Mouse (Mus musculus) hindbrain, embryonic 12.5 days (tissue): Measurements from ENCODE around the gene Rims3. TPM values are rescaled to one million over a fixed set of nuclear protein-coding genes. Genes with fewer than 3 reads are reported as not detected.
A peak's percentile ranks its signal among the peaks of the same experiment; 100 is the strongest.

Source experiments
- ATAC-seq: fragments of 200-750 bp; cut with Nextera tagmentation; 2 replicates; pipeline ENCODE4 v1.8.0; 2017; ENCODE audit warnings: moderate TSS enrichment; ENCODE audit not compliant: low FRiP score
- H3K27ac ChIP-seq: fragments of 300-500 bp; sonication (generic); 2 replicates; pipeline ENCODE4 v1.5.1; 2016; ENCODE audit warnings: mild to moderate bottlenecking
- H3K27me3 ChIP-seq: fragments of 300-500 bp; sonication (generic); 2 replicates; pipeline ENCODE4 v1.6.1; 2016; ENCODE audit warnings: mild to moderate bottlenecking
- H3K36me3 ChIP-seq: fragments of 300-500 bp; sonication (generic); 2 replicates; pipeline ENCODE4 v1.6.1; 2016; ENCODE audit warnings: mild to moderate bottlenecking
- H3K4me1 ChIP-seq: fragments of 300-500 bp; sonication (generic); 2 replicates; pipeline ENCODE4 v1.6.1; 2016
- H3K4me2 ChIP-seq: fragments of 300-500 bp; sonication (generic); replicated peaks from 2 replicates; pipeline ENCODE4 v1.6.1; 2016; ENCODE audit warnings: mild to moderate bottlenecking
- H3K4me3 ChIP-seq: fragments of 300-500 bp; sonication (generic); 2 replicates; pipeline ENCODE4 v1.5.1; 2016; ENCODE audit warnings: mild to moderate bottlenecking
- H3K9ac ChIP-seq: fragments of 300-500 bp; sonication (generic); 2 replicates; pipeline ENCODE4 v1.6.1; 2016; ENCODE audit warnings: mild to moderate bottlenecking, moderate library complexity
- H3K9me3 ChIP-seq: fragments of 300-500 bp; sonication (generic); replicated peaks from 2 replicates; pipeline ENCODE4 v1.6.1; 2016; ENCODE audit warnings: mild to moderate bottlenecking
- WGBS: fragments of 180-500 bp; shearing (Covaris S2); methylation state at CpG from one replicate; pipeline ENCODE4 v1.1.7; 2016; 5-methylcytosine and 5-hydroxymethylcytosine counted together
- polyA plus RNA-seq: library from polyadenylated mRNA; unstranded; fragments of >200 nt; fragmentation: Nextera tagmentation; extraction: Ambion mirVana; gene quantifications from 2 replicates; pipeline ENCODE4 v1.2.1, GENCODE M21; 2016

Gene Rims3
- polyA plus RNA-seq: 8.5 and 9.2 TPM in 2 replicates

DNA sequence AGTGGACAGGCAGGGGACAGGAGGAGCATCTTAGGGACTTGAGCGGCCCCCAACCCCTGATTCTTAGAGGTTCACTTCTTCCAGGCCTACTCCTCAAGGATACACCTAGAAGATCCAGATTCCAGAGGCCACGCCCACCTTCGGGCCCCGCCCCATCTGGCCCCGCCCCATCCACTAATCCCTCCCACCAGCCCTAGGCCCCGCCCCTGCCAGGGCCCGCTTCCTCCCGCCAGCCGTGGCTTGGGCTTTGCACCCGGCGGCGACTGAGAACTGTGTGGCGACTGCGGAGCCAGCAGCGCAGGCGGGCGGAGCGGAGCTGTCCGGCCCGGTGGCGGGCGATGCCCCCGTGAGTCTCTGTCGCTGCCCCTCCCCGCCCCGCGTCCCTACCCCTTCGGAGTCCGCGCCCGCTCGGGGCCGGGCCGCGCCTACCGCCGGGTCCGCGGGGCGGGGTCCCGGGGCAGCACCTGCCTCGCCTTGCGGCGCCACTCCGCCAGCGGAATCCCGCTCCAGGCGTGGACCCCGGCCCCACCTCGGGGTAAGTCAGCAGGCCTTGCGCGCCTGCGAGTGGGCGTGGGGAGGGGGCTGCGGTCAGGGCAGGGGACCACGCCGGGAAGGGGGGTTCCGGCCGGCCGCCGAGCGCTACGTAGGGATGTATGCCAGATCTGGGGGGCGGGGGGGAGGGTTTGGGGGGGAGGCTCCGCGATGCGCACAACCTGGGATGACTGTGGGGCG lies at the start of gene Rims3:
Rims3 (plus strand) TSS at position 229 of the 732 bp plus-strand sequence.
- 1% methylated on average over 66 of the region's 68 CpGs for WGBS
- peak; percentile 71 for ATAC-seq
- no peak within 1 kb of the TSS for H3K27ac ChIP-seq

DNA sequence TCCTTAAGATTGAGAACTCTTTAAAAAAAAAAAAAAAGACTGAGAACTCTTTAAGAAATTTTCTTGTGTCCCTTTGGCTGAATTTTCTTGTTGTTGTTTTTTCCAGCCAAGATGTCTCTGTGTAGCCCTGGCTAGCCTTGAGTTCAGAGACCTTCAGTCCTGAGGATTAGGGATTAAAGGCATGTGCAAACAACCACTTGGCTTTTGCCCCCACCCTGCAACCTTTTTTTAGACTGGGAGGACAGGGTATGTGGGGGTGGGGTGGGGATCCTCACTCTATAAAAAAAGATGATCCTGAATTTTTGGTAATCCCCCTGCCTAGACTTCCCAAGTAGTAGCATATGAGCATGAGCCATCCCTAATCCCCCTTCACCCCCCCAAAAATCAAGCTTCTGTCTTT lies 48.8 kb upstream of the Rims3 start:
- Histone ChIP-seq H3K36me3 (no peaks in the 10 kb centered on the region), H3K9ac (no peak overlapping the region)

More for the DNA sequence above, at the start of gene Rims3:
- Histone ChIP-seq H3K9me3 (no peaks in the 10 kb centered on the region), H3K36me3 (no peaks in the 10 kb centered on the region), H3K4me3 (peak within 1 kb of the TSS; percentile 51), H3K4me1 (peaks cover 25% of the 10 kb centered on the region), H3K27me3 (peaks cover 37% of the 10 kb centered on the region), H3K9ac (peak within 1 kb of the TSS; percentile 74), H3K4me2 (peak within 1 kb of the TSS; percentile 91)

DNA sequence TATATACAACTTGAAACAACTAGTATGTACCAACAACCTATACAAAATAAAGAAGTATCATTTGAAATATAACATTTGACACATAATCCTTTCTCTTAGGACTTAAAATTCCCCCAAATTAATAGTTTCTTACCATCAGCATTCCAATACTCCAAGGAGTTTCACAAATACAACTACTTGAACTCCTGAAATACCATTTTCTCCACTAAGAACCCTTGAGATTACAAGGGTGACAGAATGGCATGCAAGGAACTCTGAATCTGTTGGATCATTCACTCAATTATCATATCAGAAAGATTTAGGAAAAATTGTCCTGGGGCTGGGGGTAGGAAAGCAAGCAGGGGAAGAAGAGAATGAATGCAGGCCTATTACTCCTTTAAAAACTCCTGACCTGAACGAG lies 40.9 kb upstream of the Rims3 start:
- no peaks in the 10 kb centered on the region for H3K36me3 ChIP-seq
- no peak for ATAC-seq
- H3K27me3 ChIP-seq: no peaks in the 10 kb centered on the region
- peak overlapping the region; percentile 23; the same call in 1 of the 2 replicates for H3K27ac ChIP-seq
- H3K4me2 ChIP-seq: peak overlapping the region; percentile 79
- H3K4me3 ChIP-seq: peak overlapping the region; percentile 53
- H3K4me1 ChIP-seq: peaks cover 30% of the 10 kb centered on the region
- WGBS: 40% methylated on average over 1 of the region's 1 CpGs
- no peaks in the 10 kb centered on the region for H3K9me3 ChIP-seq
- peak overlapping the region; percentile 66 for H3K9ac ChIP-seq

More for the DNA sequence above, 48.8 kb upstream of the Rims3 start:
- no peak overlapping the region for H3K4me2 ChIP-seq
- H3K27ac ChIP-seq: no peak overlapping the region
- H3K9me3 ChIP-seq: no peaks in the 10 kb centered on the region
- H3K4me1 ChIP-seq: peaks cover 2% of the 10 kb centered on the region; the same call in 1 of the 2 replicates
- ATAC-seq: no peak
- H3K27me3 ChIP-seq: no peaks in the 10 kb centered on the region
- H3K4me3 ChIP-seq: no peak overlapping the region

DNA sequence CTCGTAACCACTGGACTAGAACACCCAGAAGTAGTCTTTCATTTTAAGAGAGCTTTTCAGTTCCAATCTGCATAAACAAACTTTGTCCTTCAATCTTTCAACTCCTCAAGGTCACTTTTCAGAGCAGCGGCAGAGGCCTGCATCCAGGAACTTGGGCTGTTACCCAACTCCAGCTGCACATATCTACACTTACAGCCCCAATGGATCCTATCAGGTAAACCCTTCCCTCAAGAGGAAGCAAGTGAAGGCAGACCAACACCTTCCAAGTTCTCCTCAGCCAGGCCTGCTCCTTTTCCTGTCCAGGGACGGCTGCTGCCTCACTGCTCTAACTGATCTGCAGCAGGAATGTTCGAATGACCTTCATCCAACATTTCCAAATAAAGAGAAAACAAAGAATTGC lies 40.4 kb upstream of the Rims3 start:
- Histone ChIP-seq H3K36me3 (no peaks in the 10 kb centered on the region), H3K9me3 (no peaks in the 10 kb centered on the region), H3K4me2 (peak overlapping the region; percentile 79), H3K9ac (peak overlapping the region; percentile 66), H3K27ac (peak overlapping the region; percentile 23), H3K27me3 (no peaks in the 10 kb centered on the region), H3K4me3 (peak overlapping the region; percentile 53), H3K4me1 (peaks cover 30% of the 10 kb centered on the region)
- 52% methylated on average over 4 of the region's 4 CpGs for WGBS
- ATAC-seq: no peak

DNA sequence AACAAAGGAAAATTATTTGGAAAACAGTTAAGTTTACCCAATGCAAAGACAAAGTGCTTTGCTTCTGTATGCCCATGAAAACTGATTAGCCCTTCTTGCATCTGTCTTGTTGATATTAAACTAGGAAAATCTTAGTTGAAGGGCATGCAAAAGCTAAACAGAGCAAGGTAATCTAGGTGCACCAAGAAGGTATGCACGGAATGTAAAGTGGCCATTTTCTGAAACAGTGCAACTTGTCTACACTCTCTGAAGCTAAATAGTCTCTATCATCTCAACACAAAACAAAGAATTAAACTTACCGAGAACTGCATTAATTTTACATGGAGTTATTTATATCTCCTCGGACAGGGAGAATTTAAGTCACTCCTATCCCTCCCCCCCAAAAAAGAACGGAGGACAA lies 39.5 kb upstream of the Rims3 start:
- Histone ChIP-seq H3K27ac (peak overlapping the region; percentile 80), H3K36me3 (no peaks in the 10 kb centered on the region), H3K9me3 (no peaks in the 10 kb centered on the region), H3K27me3 (no peaks in the 10 kb centered on the region), H3K4me3 (peak overlapping the region; percentile 53), H3K4me2 (peak overlapping the region; percentile 79), H3K9ac (peak overlapping the region; percentile 66), H3K4me1 (peaks cover 30% of the 10 kb centered on the region)
- peak; percentile 41 for ATAC-seq
- 23% methylated on average over 4 of the region's 4 CpGs for WGBS

DNA sequence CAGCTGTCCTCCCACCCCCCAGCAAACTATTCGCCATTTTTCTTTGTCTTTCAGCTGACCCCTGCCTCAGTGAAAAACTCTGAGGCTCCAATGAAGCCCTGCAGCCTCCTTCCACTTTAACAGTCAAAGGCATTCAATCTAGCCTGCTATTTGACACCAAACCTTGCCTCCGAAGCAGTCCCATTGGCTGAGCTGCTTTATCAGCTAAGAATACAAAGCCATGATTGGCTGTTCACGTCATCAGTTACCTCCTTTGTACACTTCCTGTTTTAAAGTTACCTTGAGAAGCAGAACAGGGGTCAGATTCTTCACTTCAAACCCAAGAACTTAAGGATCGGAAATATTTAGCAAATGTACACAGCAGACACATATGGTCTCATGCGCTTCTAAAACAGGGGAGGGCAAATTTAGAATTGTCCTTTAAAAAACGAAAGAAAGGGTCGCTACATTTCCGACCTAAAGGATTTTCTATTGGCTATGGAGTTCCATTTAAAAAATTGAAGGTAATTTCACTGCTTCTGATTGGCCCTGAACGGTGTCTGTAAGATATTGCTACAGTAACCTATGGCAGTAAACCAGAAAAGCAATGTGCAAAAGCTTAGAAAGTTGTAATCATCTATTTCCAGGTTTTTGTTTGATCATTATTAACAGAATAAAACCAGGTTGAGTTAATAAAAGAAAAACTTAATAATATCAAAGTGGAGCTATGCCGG lies 38.8 kb upstream of the Rims3 start:
- peak overlapping the region; percentile 66 for H3K9ac ChIP-seq
- H3K27ac ChIP-seq: peak overlapping the region; percentile 80
- H3K4me3 ChIP-seq: peak overlapping the region; percentile 53
- no peaks in the 10 kb centered on the region for H3K9me3 ChIP-seq
- H3K36me3 ChIP-seq: no peaks in the 10 kb centered on the region
- WGBS: 8% methylated on average over 10 of the region's 10 CpGs
- no peaks in the 10 kb centered on the region for H3K27me3 ChIP-seq
- ATAC-seq: peak; percentile 98
- H3K4me2 ChIP-seq: peak overlapping the region; percentile 79
- peaks cover 30% of the 10 kb centered on the region for H3K4me1 ChIP-seq

DNA sequence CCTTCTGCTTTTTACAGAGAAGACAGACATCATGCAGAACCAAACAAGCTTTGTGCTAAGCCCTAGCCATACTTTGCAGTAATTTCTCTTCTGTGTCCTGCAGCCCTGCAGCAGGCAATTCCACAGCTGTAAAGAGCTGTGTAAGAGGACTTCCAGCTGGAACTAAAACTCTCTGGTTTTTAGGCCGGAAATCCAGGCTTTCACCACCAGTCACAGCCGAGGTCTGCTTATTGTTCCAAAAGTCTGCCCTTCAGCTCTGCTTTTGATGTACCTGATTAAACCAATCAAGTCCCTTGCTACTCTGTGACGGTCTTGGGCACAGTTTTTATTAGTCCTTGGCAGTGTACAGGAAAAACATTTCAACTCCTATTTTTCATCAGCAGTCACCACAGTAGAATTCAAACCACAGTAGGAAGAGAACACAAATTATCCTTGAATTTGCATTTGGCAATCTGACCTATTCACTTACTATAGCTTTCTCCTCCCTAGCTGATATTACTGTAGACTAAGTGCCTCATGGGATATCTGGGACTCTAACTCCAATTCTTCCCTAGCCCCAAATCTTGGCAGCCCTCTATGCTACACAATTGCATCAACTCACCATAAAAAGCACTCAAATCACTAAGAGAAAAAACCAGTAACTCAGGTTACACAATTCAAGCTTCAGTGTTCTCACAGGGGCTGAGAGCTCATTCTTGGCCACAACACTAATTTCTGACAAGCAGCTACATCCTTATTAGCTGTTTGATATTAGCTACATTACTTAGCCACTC lies 37.4 kb upstream of the Rims3 start:
- H3K4me2 ChIP-seq: no peak overlapping the region
- no peak for ATAC-seq
- H3K27me3 ChIP-seq: no peaks in the 10 kb centered on the region
- H3K4me3 ChIP-seq: no peak overlapping the region
- 52% methylated on average over 3 of the region's 3 CpGs for WGBS
- no peaks in the 10 kb centered on the region for H3K36me3 ChIP-seq
- H3K9ac ChIP-seq: no peak overlapping the region
- H3K27ac ChIP-seq: no peak overlapping the region
- H3K9me3 ChIP-seq: no peaks in the 10 kb centered on the region
- peaks cover 25% of the 10 kb centered on the region for H3K4me1 ChIP-seq

DNA sequence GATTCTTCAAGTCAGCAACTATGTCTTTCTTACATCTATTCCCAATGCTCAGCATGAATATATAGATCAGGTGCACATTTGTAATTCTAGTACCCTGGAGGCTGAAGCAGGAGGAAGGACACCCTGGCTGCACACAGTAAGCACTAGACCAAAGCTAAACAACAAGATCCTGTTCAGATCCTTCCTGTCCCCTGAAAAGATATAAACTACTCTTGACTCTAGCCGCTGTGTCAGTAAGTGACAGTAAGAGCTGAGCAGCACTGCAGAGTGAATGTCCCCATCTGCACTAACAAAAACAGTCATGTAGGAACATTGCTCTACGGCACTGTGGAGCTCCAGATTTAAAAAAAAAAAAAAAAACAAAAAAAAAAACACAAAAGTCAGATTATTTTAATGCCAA lies 36.7 kb upstream of the Rims3 start:
- no peaks in the 10 kb centered on the region for H3K9me3 ChIP-seq
- H3K4me3 ChIP-seq: no peak overlapping the region
- peaks cover 20% of the 10 kb centered on the region for H3K4me1 ChIP-seq
- no peak overlapping the region for H3K27ac ChIP-seq
- H3K9ac ChIP-seq: no peak overlapping the region
- no peak overlapping the region for H3K4me2 ChIP-seq
- H3K36me3 ChIP-seq: no peaks in the 10 kb centered on the region
- WGBS: 79% methylated on average over 2 of the region's 2 CpGs
- no peaks in the 10 kb centered on the region for H3K27me3 ChIP-seq
- no peak for ATAC-seq

DNA sequence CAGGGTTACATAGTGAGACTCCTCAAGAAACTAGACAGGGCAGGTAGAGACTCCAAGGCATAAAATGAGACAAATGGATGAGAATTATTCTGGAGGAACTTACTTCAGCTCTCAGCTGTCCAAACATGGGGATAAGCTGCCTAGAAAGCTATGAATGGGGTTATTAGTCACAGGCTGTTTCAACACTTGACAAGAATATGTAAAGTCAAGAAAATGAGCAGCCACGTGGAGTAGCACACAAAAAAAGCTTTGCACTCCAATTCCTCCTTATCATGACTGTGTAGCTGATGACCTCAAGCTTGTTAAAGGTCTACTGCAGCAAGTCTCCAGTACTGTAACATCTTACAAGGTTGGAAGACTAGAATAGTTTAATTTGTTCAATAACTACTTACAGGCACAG lies 35.3 kb upstream of the Rims3 start:
- Histone ChIP-seq H3K9me3 (no peaks in the 10 kb centered on the region), H3K27me3 (no peaks in the 10 kb centered on the region), H3K9ac (no peak overlapping the region), H3K4me1 (peaks cover 20% of the 10 kb centered on the region), H3K4me3 (no peak overlapping the region), H3K4me2 (no peak overlapping the region), H3K36me3 (no peaks in the 10 kb centered on the region), H3K27ac (no peak overlapping the region)
- no peak for ATAC-seq
- 64% methylated on average over 1 of the region's 1 CpGs for WGBS

DNA sequence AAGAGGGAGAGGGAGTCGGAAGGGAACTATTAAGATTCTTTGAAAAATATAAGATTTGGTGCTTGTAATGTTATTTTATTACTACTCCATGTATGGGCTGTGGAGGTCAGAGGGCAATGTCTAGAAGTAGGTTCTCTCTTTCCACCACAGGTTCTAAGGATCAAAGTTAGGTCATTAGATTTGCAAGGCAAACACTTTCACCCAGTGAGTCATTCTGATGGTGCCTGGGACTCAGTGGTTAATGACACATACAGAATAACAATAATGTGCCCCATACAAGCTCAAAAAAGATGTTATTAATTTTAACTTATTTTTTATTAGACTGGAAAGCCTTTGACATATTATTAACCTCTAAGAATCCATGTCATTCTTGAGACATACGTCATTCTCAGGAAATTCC lies 34.7 kb upstream of the Rims3 start:
- H3K36me3 ChIP-seq: no peaks in the 10 kb centered on the region
- 100% methylated on average over 2 of the region's 2 CpGs for WGBS
- no peak overlapping the region for H3K9ac ChIP-seq
- no peak overlapping the region for H3K4me2 ChIP-seq
- H3K27ac ChIP-seq: no peak overlapping the region
- peaks cover 19% of the 10 kb centered on the region for H3K4me1 ChIP-seq
- H3K4me3 ChIP-seq: no peak overlapping the region
- no peaks in the 10 kb centered on the region for H3K27me3 ChIP-seq
- ATAC-seq: no peak
- no peaks in the 10 kb centered on the region for H3K9me3 ChIP-seq

DNA sequence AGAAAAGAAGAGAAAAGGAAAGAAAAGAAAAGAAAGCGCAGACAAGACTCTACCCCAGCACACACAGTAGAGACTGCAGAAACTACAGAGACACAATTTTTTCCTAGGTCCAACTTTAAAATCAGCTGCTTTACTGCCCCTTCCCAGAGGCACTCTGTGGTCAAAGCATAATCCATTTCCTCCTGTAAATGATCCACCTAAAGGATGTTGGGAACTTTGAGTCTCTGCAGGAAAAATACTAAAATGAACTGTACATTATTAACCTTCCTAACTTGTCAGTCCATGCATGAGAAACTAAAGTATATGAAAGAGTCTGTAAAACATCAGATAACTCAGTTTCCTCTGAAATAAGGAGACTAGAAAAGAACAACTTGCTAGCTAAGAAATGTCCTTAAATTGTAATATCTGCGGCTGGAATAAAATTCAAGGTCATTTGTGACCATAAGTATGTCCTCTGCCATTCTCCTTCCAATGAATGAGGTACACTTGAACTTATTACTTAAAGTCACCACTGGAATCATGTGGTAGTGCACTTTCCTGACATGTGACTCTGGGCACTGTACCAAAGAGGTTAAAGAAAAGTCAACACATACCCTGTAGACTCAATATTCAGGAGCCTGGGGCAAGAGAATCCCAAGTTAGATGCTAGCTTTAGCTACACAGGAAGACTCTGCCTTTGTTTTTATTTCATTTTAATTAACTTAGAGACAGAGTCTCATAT lies 32.3 kb upstream of the Rims3 start:
- Histone ChIP-seq H3K4me1 (peaks cover 15% of the 10 kb centered on the region), H3K9ac (no peak overlapping the region), H3K9me3 (no peaks in the 10 kb centered on the region), H3K27me3 (no peaks in the 10 kb centered on the region), H3K4me3 (no peak overlapping the region), H3K4me2 (no peak overlapping the region), H3K27ac (no peak overlapping the region), H3K36me3 (no peaks in the 10 kb centered on the region)
- no peak for ATAC-seq
- 94% methylated on average over 2 of the region's 2 CpGs for WGBS
